Mouse (Mus musculus): ENCODE results near the gene Bpi. TPM values are rescaled to one million over a fixed set of nuclear protein-coding genes. Genes with fewer than 3 reads are reported as not detected.

Bpi gene
- polyA plus RNA-seq, 1 experiment = not detected

DNA sequence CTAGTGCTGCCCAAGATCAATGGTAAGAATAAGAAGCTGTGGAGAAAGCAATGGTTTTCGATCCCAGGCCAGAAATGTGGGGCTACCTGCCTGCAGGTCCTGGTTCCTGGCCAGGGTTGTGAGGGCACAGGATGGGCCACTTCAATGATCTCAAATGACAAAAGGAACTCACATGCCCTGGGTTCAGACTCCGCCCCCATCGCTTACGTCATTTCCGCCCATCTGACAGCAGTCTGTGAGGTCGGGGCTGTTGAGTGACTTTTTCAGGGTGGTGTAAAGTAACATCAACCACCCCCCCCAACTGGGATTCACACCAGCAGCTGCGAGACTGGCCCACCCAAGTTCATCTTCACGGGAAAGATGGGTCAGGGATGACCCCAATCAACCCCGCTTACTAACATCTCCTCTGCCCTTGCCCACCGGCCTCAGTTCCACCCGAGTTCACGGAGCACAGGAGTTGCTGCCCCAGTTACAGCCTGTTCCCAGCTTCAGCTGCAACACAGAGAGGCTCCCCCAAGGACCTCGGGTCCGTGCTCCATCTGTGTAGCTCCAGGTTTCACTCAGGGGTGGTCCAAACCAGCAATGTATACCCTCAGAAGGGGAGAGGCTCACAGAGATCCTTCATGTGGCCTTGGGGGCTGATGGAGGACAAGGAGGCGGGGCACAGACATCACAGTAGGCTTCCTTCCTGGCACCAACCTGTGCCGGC, 23.8 kb downstream of the Bpi start:
- no peak for DNase-seq (ENCODE audit: low read depth, low spot score)
- 55% methylated on average over 16 of the region's 16 CpGs for WGBS

DNA sequence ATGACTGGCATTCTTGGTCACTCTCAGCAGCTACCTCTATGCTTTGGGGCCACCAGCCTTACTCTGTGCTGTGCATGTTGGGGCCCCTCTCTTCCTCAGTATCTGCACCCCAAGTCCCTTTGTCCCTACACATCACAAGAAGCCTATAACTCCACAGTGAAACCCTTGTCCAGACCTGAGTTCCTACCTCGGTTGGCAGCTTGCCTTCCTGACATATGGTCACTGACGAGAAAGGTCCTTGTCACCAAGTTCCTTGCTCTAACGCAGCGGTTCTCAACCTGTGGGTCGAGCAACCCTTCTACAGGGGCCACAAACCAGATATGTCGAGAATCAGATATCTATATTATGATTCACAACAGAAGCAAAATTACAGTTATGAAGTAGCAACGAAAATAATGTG, 25.2 kb downstream of the Bpi start:
- 76% methylated on average over 7 of the region's 7 CpGs for WGBS

DNA sequence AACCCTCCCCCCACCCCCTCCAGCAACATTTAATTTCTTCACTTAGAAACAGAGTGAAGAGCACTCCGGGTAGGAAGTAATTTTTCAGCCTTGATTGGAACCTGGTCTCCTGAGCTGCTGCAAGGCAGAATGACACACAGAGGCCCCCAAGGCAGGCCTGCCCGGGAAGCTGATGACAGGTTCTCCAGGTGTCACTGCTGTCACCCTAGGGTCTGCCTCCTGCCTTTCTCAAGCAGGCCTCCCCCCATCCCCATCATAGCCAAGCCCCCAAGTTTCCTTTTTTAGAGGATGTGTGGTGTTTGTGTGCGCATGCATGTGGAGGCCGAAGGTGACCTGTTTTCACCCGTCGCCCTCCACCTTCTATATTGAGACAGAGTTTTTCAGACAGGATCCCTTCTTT, 25.9 kb downstream of the Bpi start:
- 80% methylated on average over 6 of the region's 6 CpGs for WGBS

More for the DNA sequence above, 25.2 kb downstream of the Bpi start:
- no peak for DNase-seq (ENCODE audit: low read depth, low spot score)

DNA sequence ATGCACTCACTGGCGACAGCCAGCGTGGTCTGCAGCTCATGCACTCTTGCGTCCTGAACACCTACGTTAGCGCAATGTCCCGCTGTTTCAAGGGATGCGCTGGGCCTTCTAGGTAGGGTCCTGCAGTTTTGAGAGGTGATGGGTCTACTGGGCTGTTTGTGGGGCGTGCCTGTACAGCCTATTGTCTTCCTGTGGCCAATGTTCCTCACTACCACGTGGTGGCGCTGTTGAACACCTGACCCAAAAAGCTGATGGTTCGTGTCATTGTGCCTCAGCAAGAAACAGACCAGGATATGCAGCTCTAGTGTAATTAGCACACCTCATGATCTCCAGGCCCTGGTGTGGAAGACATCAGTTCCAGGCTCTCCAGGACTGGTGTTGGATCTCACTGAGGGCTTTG, 26.7 kb downstream of the Bpi start:
- WGBS = 23% methylated on average over 11 of the region's 11 CpGs
- peak; percentile 28 for DNase-seq (ENCODE audit: low read depth, low spot score)

More for the DNA sequence above, 25.9 kb downstream of the Bpi start:
- no peak for DNase-seq (ENCODE audit: low read depth, low spot score)

DNA sequence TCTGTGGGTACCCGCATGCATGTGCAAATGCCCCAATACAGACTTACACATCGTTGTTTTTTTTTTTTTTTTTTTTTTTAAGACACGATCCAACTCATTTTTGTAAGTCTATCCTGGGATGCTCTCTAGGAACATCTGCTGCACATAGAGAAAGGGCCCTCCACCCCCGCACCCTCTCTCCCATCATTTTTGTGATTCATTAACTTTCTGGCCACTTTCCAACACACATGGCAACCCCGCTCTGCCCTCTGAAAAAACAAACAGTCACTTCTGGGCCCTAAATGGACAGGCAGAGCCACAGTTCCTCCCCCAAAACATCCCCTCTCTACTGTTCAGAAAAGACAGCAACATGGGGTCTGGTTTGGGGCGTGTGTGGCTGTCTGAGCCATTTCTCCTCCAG, 27.8 kb downstream of the Bpi start:
- DNase-seq (ENCODE audit: low read depth, low spot score) = no peak
- WGBS = 53% methylated on average over 6 of the region's 6 CpGs

DNA sequence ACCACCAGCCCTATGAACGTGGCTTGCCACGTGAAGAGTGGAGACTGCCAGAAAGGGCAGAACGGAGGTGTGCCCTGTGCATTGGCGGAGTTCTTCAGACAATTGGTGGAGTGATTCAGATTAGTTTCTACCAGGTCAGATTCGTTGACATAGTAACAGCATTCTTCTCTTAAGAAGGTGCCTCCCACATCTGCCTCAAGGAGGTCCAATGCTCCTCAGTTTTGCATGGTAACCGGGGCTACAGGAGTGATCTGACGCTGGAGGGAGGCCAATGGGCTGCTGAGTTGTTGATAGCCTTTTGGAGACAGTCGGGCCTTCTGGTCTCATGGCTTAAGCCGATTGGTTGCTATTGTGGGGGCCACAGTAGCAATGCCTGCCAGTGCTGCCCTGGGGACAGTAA, 37.8 kb downstream of the Bpi start:
- WGBS = 50% methylated on average over 9 of the region's 9 CpGs
- DNase-seq (ENCODE audit: low read depth, low spot score) = no peak

DNA sequence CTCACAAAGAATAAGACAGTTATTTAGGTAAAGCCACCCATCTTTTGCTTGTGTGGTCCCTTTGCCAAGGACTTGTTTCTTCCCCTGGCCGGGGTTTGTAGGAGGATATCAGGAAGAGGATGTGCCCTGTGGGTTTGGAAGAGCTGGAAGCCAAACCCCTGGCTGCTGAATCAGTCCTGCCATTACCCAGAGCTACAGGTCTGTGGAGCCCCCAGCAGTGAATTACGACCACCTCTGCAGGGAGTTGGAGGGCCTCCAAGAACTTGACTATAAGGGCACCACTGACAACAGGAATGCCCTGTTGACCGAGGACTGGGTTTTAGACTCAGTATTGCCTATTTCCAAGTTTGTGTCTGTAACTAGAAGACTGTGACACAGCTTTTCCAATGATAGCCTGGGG, 41.3 kb downstream of the Bpi start:
- 84% methylated on average over 3 of the region's 3 CpGs for WGBS
- DNase-seq (ENCODE audit: low read depth, low spot score) = no peak

DNA sequence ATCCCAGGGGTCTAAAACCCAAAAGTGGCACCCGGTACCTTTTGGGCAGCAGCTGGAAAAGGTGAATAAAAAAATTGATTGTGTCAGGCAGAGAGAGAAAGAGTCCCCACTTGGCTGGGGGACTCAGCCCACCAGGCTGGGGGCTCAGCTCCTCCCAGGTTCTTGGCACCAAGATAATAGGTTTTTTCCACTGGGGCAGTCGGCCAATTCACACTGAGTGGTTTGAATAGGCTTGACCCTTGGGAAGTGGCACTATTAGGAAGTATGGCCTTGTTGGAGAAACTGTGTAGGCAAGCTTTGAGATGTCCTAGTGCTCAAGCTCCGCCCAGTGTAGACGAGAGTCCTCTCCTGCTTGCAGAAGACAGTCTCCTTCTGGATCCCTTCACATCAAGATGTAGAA, 41.8 kb downstream of the Bpi start:
- DNase-seq (ENCODE audit: low read depth, low spot score) = no peak
- WGBS = 79% methylated on average over 4 of the region's 4 CpGs

DNA sequence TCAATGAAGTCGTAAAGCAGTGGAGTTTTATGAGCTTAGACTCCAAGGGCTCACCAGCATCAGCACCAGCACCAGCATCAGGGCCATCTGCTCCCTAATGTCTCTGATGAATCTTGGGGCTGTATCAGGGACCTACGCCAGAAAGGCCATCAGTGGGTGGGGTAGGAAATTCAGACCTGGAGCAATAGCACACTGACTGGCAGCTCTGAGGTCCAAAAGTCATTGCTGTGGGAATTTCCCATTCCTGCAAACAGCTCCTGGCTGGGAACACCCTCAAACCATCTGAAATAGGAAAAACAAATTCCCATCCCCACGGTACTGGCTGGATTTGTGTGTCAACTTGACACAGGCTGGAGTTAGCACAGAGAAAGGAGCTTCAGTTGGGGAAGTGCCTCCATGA, 44.9 kb downstream of the Bpi start:
- WGBS = 25% methylated on average over 3 of the region's 3 CpGs
- DNase-seq (ENCODE audit: low read depth, low spot score) = peak; percentile 46

DNA sequence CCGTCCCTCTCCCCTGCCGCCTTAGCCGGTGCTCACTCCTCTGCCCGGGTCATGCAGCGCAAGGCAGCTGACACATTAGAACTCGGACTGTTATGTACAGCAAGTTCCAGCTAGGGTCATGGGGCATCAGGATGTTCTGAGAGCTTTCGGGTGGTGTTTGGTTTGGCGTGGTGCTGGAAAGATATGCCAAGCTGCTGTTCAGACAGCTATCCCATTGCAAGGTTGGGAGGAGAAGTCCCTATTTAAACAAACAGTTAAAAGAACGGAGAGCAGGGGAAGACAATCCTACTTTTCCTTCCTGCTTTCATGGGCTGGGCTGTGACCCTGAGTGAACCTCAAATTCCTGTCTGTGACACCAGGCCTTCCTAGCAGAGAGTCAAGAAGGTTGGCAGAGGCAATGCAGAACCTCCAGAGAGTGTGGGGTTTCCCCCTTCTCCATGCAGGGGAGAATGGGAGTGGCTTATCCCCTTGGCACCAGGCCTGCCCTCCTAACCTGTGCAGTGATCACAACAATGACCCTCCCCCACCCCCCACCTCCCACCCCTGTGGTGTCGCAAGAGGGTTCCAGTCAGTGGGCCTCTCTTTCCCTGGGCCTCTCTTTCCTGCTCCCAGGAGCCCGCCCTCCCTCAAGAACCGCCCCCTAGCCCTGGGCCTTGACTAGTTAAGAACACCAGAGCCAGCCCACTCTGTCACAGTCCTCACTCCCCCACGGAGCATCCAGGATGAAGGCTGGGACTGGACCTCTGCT, 48.2 kb downstream of the Bpi start, which contains the start of gene Lbp:
Gene Lbp, plus strand, starts transcription at position 546 of the 748 bp plus-strand sequence.
- 15% methylated on average over 13 of the region's 13 CpGs for WGBS

DNA sequence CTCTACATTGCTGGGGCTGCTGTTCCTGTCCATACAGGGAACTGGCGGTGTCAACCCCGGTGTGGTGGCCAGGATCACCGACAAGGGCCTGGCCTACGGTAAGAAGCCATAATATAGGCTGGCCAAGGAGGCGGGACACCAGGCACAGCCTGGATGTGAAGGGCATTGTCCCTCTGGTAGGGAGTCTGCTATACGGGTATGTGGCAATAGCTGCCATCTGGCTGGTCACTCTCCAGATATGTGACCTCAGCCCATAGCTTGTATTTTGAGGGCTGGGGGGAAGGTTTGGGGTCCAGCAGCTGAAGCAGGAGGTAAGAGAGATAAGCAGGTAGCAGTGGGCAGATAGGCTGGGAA, 48.8 kb downstream of the Bpi start:
- WGBS = 29% methylated on average over 6 of the region's 6 CpGs
- no peak for DNase-seq (ENCODE audit: low read depth, low spot score)

More for the DNA sequence above, 48.2 kb downstream of the Bpi start, which contains the start of gene Lbp:
- DNase-seq (ENCODE audit: low read depth, low spot score) = peak; percentile 50

DNA sequence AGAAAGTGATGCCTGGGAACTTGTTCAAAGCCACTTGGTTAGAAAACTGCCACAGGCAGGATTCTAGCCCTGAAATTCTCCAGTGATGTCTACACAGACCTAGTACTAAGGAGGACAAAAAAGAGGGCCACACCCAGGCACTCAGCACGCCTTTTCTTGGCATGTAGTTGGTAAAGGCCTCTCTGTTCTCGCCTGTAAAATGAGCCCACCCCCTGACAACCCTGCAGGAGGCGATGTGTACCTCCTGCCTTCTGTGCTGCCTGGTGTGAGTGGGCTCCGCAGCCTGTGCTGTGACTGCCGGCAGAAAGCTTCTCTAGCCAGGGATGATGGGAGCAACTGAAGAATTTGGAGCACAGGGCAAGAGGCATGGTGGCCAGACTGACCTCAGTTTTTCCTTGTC, 50.4 kb downstream of the Bpi start:
- DNase-seq (ENCODE audit: low read depth, low spot score) = no peak
- 41% methylated on average over 5 of the region's 5 CpGs for WGBS

DNA sequence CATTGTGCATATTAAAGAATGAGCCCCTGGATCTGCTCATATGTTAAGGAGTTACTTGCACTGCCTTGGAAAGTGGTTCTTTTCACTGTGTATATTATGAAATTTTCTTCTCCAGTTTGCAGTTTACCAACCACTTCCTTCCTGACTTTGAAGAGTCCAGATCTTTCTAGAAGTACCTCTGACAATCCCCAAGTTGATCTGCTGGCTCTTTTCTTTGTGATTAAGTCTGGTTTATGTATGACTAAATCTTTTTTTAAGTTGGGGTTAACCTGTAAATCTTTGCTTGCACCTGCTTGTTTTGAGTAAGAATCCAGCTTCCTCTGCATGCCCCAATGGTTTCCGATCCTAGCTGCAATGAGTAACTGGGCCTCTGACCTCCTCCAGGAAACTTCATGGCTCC, 55.2 kb downstream of the Bpi start:
- DNase-seq (ENCODE audit: low read depth, low spot score) = no peak
- 81% methylated on average over 1 of the region's 1 CpGs for whole genome bisulfite sequencing

DNA sequence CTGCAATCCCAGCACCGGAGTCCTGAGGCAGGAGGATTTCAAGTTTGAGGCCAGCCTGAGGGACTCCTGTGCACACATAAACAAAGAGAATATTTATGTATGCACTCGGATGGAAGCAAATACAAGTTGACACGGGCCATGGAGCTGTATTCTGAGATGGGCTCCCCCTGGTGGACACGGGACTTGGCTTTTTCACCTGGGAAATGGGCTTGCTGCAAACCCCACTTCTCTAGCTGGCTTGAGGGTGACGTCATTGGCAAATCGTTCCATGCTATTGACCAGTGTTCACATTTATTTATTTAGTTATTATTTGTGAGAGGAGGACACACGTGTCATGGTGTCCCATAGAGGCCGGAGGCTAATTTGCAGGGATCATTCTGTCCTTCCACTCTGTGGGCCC, 58.5 kb downstream of the Bpi start:
- WGBS = 69% methylated on average over 8 of the region's 8 CpGs
- no peak for DNase-seq (ENCODE audit: low read depth, low spot score)

DNA sequence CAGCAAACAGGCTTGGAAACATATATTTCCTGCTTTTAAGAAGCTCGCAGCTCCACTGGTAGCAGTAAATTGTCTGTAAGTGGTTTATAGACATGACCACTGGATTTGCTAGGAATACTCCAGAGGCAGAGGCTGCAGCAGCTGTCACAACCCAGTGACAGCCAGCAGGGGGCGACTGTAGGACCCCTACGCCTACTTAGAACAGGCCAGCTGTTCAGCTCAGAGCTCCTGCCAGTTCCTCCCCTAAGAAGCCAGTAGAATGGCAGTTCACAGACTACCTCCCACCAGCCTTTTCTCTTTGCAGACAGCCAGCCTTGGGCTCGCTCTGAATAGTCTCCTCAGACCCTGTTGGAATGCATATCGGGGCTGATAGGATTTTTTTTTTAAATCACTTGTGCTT, 59.1 kb downstream of the Bpi start:
- DNase-seq (ENCODE audit: low read depth, low spot score) = no peak
- WGBS = 27% methylated on average over 5 of the region's 5 CpGs

DNA sequence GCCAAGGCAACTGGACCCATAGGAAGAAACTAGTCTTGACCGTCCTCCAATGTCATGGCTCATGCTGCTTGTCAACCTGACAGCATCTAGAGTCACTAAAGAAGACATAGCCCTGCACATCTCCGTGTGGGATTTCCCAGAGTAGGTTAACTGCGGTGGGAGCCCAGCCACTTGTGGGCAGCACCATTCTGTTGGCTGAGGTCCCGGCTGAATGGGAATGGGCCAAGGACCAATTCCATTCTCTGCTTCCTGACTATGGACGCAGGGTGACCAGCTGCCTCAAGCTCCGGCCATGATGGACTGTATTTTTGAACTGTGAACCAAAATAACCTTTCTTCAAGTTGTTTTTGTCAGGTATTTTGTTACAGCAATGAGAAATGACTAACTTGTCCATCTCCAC, 63.7 kb downstream of the Bpi start:
- 90% methylated on average over 6 of the region's 6 CpGs for WGBS
- no peak for DNase-seq (ENCODE audit: low read depth, low spot score)

DNA sequence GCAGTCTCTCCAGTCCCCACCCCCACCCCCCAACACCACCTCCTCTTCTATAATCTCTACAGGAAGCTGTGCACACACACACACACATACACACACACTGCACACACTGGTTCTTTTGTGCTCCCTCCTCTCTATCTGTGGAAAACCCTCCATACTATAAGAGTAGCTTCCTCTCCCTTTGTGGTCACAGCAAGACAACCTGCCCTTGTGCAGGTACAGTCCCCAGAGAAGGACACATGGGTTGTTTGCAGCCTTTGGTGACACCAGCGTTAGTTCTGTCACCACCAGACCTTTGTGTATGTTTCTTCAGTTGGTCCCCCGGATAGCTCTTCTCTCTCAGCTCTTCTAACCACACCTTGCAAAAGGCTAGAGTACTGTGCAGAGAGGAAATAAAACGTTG, 65.0 kb downstream of the Bpi start:
- 47% methylated on average over 3 of the region's 3 CpGs for WGBS
- DNase-seq (ENCODE audit: low read depth, low spot score) = no peak

DNA sequence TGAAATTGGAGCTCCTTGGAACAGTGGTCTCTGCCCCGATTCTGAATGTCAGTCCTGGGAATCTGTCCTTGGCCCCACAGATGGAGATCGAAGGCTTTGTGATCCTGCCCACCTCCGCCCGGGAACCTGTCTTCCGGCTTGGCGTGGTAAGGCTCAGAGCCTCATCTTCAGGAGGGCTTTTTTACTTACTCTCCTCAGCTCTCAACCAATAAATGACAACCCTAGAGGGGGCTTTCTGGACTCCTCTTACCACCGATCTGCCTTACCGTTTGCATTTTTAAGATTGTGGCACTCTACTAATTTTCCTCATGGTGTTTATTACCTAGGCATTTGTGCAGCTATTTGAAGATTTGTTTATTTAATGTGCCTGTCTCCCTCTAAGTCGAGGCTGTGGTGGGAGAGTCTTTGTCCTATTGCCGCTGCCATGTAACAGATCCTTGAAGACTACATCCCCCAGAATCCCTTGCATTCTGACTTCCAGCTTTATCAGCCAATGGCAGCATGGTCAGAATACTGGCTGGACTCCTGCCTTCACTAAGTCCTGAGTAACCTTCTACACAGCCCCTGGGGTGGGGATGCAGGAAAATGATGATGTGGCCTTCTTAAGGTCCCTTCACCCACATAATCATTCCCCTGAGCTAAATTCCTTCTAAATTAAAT, 66.8 kb downstream of the Bpi start:
- 64% methylated on average over 10 of the region's 10 CpGs for WGBS
- no peak for DNase-seq (ENCODE audit: low read depth, low spot score)

DNA sequence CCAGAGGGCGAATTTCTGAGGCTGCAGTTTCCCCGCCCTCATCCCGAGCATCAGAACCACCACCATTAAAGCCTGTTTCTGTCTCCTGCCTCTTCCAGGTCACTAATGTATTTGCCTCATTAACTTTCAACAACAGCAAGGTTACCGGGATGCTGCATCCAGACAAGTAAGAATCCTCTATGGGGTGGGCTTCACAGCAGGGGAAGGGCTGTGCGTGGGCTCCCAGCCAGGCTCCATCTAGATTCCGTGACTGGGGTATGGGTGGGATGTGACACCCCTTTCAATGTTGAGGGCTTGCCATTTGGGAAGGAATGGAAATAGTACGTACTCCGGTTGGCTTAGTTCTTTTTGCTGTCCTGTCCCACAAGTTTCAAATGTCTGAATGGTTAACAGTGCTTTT, 67.7 kb downstream of the Bpi start:
- no peak for DNase-seq (ENCODE audit: low read depth, low spot score)
- WGBS = 83% methylated on average over 8 of the region's 8 CpGs
